Mouse (Mus musculus) megakaryocyte-erythroid progenitor cell, adult 5 weeks (primary cell): ENCODE data around the gene Dusp2. TPM values are rescaled to one million over a fixed set of nuclear protein-coding genes. Genes with fewer than 3 reads are reported as not detected.

Source experiments
- polyA plus RNA-seq: library from polyadenylated mRNA; stranded (reverse); fragments of >175 nt; gene quantifications from 2 replicates; pipeline ENCODE4 v1.2.3, GENCODE M21; 2012

The Dusp2 gene
- 83.3 and 104 TPM in 2 replicates for polyA plus RNA-seq

DNA sequence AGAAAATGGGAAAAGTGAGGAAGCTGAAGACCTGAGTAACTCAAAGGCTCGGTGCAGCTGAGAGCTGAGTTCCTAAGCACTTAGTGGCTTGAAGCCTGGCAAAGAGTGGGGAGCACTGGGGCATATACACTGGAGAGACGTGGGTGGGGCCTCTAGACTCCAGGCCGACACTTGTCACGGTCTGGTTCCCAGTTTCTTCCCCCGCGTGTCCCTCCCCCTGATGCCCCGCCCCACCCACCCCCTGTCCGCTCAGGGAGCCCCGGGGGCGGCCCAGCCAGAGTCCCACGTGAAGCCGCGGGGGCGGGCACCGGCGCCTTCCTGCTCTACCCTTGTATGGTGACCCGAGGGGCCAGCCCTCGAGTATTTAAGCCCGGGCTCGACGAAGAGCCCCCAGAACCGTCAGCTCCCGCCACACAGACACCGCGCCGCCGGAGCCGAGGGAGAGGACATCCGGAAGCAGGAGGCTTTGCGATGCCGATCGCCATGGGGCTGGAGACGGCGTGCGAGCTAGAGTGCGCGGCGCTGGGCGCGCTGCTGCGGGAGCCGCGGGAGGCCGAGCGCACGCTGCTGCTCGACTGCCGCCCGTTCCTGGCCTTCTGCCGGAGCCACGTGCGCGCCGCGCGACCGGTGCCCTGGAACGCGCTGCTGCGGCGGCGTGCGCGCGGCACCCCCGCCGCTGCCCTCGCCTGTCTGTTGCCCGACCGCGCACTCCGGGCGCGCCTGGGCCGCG lies at the start of gene Dusp2:
Gene Dusp2 (plus strand): TSS at position 393 of the 730 bp plus-strand sequence.

DNA sequence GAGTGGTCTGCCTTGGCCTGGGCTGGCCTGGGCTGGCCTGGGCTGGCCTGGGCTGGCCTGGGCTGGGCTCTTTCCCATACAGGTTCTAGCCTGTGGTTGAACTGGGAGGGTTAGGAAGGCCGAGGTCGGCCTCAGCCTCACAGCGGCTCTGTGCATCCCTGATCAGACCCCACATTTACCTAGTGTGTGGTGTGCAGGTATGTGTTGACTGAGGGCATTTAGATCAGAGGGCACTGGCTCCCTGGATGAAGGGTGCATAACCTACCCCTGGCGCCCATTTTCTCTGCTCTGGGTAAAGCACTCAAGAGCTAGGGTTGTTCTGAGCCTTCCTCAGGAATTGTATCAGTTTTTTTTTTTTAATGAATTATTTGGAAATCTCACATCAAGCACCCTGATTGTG lies 2.5 kb downstream of the Dusp2 start, which contains the start of gene Astl:
Gene Astl (plus strand): TSS at position 224 of the 400 bp plus-strand sequence.

DNA sequence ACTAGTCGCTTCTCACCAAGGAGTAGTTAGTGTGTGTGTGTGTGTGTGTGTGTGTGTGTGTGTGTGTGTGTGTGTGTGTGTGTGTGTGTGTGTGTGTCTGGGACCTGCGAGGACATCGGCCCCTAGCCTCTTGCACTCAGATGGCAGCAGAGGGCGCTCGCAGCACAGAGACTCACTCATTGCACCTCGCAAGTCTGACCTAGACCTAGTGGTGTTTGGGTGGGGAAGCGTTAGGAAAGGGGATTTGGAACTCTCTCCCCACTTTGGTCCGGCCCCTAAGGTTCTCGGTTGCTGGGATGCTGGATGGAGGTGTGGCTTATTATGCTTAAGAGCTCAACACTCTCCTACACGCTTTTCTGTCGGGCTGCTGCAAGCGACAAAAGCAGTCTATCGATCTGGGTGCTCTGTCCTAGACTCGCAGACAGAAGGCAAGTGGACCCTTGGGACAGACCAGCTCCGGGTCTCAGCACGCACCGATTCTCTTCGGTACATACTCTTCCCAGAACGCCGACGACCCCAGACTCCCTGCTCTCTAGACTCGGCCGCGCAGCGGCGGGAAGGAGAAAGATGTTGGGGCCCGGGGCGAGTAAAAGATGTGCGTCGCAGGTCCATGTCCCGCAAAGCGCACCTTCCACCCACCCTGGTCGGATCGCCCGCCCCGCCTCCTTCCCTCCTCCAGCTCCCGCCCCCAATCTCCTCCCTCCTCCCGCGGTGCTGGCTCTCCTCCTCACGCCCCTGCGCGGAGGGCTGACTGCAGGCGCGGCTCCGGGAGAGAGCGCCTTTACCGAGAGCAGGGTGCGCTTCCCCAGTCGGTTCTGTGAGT lies 26.7 kb downstream of the Dusp2 start, which contains the start of gene Adra2b:
Gene Adra2b (plus strand): TSS at position 750 of the 823 bp plus-strand sequence.

Other genes with a start within 250 kb of the Dusp2 start
- gene Ncaph, start 202.2 kb upstream of the Dusp2 start, polyA plus RNA-seq, result 7.2 and 8.2 TPM in 2 replicates
- gene Itpripl1, start 192.7 kb upstream of the Dusp2 start, polyA plus RNA-seq, result 4.7 and 7.2 TPM in 2 replicates
- gene 1810024B03Rik, start 127.9 kb upstream of the Dusp2 start, polyA plus RNA-seq, result 0.28 and 0.38 TPM in 2 replicates
- gene Snrnp200, start 127.8 kb upstream of the Dusp2 start, polyA plus RNA-seq, result 11.1 and 17.5 TPM in 2 replicates
- 6.8 and 8.0 TPM in 2 replicates for gene Ciao1, start 88.3 kb upstream of the Dusp2 start, polyA plus RNA-seq
- 17.3 and 18.4 TPM in 2 replicates for gene Tmem127, start 88.3 kb upstream of the Dusp2 start, polyA plus RNA-seq
- gene Stard7, start 65.9 kb upstream of the Dusp2 start, polyA plus RNA-seq, result 37.9 and 38.4 TPM in 2 replicates
- 0.03 TPM in 1 of 2 replicates, not detected in the other for gene Astl, start 2.5 kb downstream of the Dusp2 start, polyA plus RNA-seq
- 0.02 and 0.11 TPM in 2 replicates for gene Adra2b, start 27.0 kb downstream of the Dusp2 start, polyA plus RNA-seq
- gene Gpat2, start 89.0 kb downstream of the Dusp2 start, polyA plus RNA-seq, result 0.06 TPM in 1 of 2 replicates, not detected in the other
- gene Fahd2a, start 108.4 kb downstream of the Dusp2 start, polyA plus RNA-seq, result 18.8 and 29.7 TPM in 2 replicates
- gene Kcnip3, start 185.9 kb downstream of the Dusp2 start, polyA plus RNA-seq, result 16.2 and 26.9 TPM in 2 replicates
- gene Prom2, start 205.3 kb downstream of the Dusp2 start, polyA plus RNA-seq, result 0.14 TPM in 1 of 2 replicates, not detected in the other